Mouse (Mus musculus) heart, embryonic 15.5 days (tissue): ENCODE measurements at regions not wholly inside any gene's neighbourhood (a gene's known extent, or its start where the extent isn't known, plus 50 kb on each side); places are given as distances from the start of the nearest gene placed in this dataset.

ENCODE experiments used
- ATAC-seq: fragments of 200-750 bp; cut with Nextera tagmentation; replicated peaks from 2 replicates; pipeline ENCODE4 v1.8.0; 2017; ENCODE audit warnings: low read depth, moderate TSS enrichment; ENCODE audit not compliant: insufficient number of reproducible peaks, insufficient read depth, low FRiP score
- H3K27ac ChIP-seq: fragments of 300-500 bp; sonication (generic); 2 replicates; pipeline ENCODE4 v1.5.1; 2015; ENCODE audit warnings: mild to moderate bottlenecking, inconsistent platforms
- H3K27me3 ChIP-seq: fragments of 300-500 bp; sonication (generic); 2 replicates; pipeline ENCODE4 v1.6.1; 2015; ENCODE audit warnings: inconsistent platforms
- H3K36me3 ChIP-seq: fragments of 300-500 bp; sonication (generic); 2 replicates; pipeline ENCODE4 v1.6.1; 2015; ENCODE audit warnings: mild to moderate bottlenecking, inconsistent platforms
- H3K4me1 ChIP-seq: fragments of 300-500 bp; sonication (generic); replicated peaks from 2 replicates; pipeline ENCODE4 v1.6.1; 2015; ENCODE audit warnings: inconsistent platforms
- H3K4me2 ChIP-seq: fragments of 300-500 bp; sonication (generic); 2 replicates; pipeline ENCODE4 v1.6.1; 2015; ENCODE audit warnings: inconsistent platforms, mild to moderate bottlenecking, moderate library complexity
- H3K4me3 ChIP-seq: fragments of 300-500 bp; sonication (generic); 2 replicates; pipeline ENCODE4 v1.5.1; 2015; ENCODE audit warnings: mild to moderate bottlenecking, inconsistent platforms
- H3K9ac ChIP-seq: fragments of 300-500 bp; sonication (generic); 2 replicates; pipeline ENCODE4 v1.6.1; 2015; ENCODE audit warnings: mild to moderate bottlenecking, inconsistent platforms
- H3K9me3 ChIP-seq: fragments of 300-500 bp; sonication (generic); replicated peaks from 2 replicates; pipeline ENCODE4 v1.6.1; 2016; ENCODE audit warnings: inconsistent platforms
- WGBS: fragments of 180-500 bp; shearing (Covaris S2); methylation state at CpG from one replicate; pipeline ENCODE4 v1.1.7; 2015; ENCODE audit warnings: mixed read lengths; 5-methylcytosine and 5-hydroxymethylcytosine counted together

- no peak overlapping the region for H3K4me3 ChIP-seq
- H3K4me1 ChIP-seq: no peaks in the 10 kb centered on the region
- no peaks in the 10 kb centered on the region for H3K9me3 ChIP-seq
- 66% methylated on average over 10 of the region's 10 CpGs for WGBS
- no peak overlapping the region for H3K9ac ChIP-seq
- H3K27me3 ChIP-seq: no peaks in the 10 kb centered on the region
- no peaks in the 10 kb centered on the region for H3K36me3 ChIP-seq
- ATAC-seq: no peak
- no peak overlapping the region for H3K27ac ChIP-seq
- no peak overlapping the region for H3K4me2 ChIP-seq
Measured at GRCm38 (mm10) chr11:111929366-111929765, 852.7 kb upstream of the Sox9 start.

GRCm38 (mm10) chr11:111932052-111932451 is 850.0 kb upstream of the Sox9 start:
- no peak overlapping the region for H3K4me2 ChIP-seq
- H3K36me3 ChIP-seq: no peaks in the 10 kb centered on the region
- H3K4me1 ChIP-seq: no peaks in the 10 kb centered on the region
- no peak for ATAC-seq
- no peaks in the 10 kb centered on the region for H3K27me3 ChIP-seq
- H3K4me3 ChIP-seq: no peak overlapping the region
- no peak overlapping the region for H3K27ac ChIP-seq
- H3K9me3 ChIP-seq: no peaks in the 10 kb centered on the region
- H3K9ac ChIP-seq: no peak overlapping the region
- 64% methylated on average over 1 of the region's 1 CpGs for WGBS

GRCm38 (mm10) chr11:111944282-111944681 is 837.7 kb upstream of the Sox9 start:
- Histone ChIP-seq H3K36me3 (no peaks in the 10 kb centered on the region), H3K4me1 (no peaks in the 10 kb centered on the region), H3K27me3 (no peaks in the 10 kb centered on the region), H3K27ac (no peak overlapping the region), H3K9ac (no peak overlapping the region), H3K4me2 (no peak overlapping the region), H3K4me3 (no peak overlapping the region), H3K9me3 (no peaks in the 10 kb centered on the region)
- WGBS: 69% methylated on average over 8 of the region's 8 CpGs
- ATAC-seq: no peak

- H3K4me3 ChIP-seq: no peak overlapping the region
- no peak overlapping the region for H3K4me2 ChIP-seq
- no peaks in the 10 kb centered on the region for H3K27me3 ChIP-seq
- H3K9me3 ChIP-seq: no peaks in the 10 kb centered on the region
- ATAC-seq: no peak
- no peaks in the 10 kb centered on the region for H3K36me3 ChIP-seq
- H3K9ac ChIP-seq: no peak overlapping the region
- no peaks in the 10 kb centered on the region for H3K4me1 ChIP-seq
- no peak overlapping the region for H3K27ac ChIP-seq
Measured at GRCm38 (mm10) chr11:111945806-111946205, 836.2 kb upstream of the Sox9 start.

- H3K4me2 ChIP-seq: no peak overlapping the region
- no peaks in the 10 kb centered on the region for H3K4me1 ChIP-seq
- no peak overlapping the region for H3K9ac ChIP-seq
- H3K4me3 ChIP-seq: no peak overlapping the region
- no peak overlapping the region for H3K27ac ChIP-seq
- no peaks in the 10 kb centered on the region for H3K36me3 ChIP-seq
- no peak for ATAC-seq
- no peaks in the 10 kb centered on the region for H3K27me3 ChIP-seq
- WGBS: 85% methylated on average over 6 of the region's 6 CpGs
- H3K9me3 ChIP-seq: no peaks in the 10 kb centered on the region
Measured at GRCm38 (mm10) chr11:111947671-111948070, 834.4 kb upstream of the Sox9 start.

- Histone ChIP-seq H3K9me3 (no peaks in the 10 kb centered on the region), H3K4me1 (no peaks in the 10 kb centered on the region), H3K9ac (no peak overlapping the region), H3K4me3 (no peak overlapping the region), H3K4me2 (no peak overlapping the region), H3K36me3 (no peaks in the 10 kb centered on the region), H3K27ac (no peak overlapping the region), H3K27me3 (no peaks in the 10 kb centered on the region)
- no peak for ATAC-seq
- 77% methylated on average over 5 of the region's 5 CpGs for WGBS
Measured at GRCm38 (mm10) chr11:111953421-111953820, 828.6 kb upstream of the Sox9 start.

- no peak for ATAC-seq
- H3K4me3 ChIP-seq: no peak overlapping the region
- H3K27ac ChIP-seq: no peak overlapping the region
- no peaks in the 10 kb centered on the region for H3K4me1 ChIP-seq
- H3K36me3 ChIP-seq: no peaks in the 10 kb centered on the region
- WGBS: 56% methylated on average over 5 of the region's 5 CpGs
- no peaks in the 10 kb centered on the region for H3K9me3 ChIP-seq
- H3K9ac ChIP-seq: no peak overlapping the region
- no peaks in the 10 kb centered on the region for H3K27me3 ChIP-seq
- H3K4me2 ChIP-seq: no peak overlapping the region
Measured at GRCm38 (mm10) chr11:111957721-111958287, 824.2 kb upstream of the Sox9 start.

GRCm38 (mm10) chr11:111961047-111961837 is 820.8 kb upstream of the Sox9 start:
- Histone ChIP-seq H3K9ac (no peak overlapping the region), H3K36me3 (no peaks in the 10 kb centered on the region), H3K4me3 (no peak overlapping the region), H3K4me1 (no peaks in the 10 kb centered on the region), H3K27ac (no peak overlapping the region), H3K4me2 (no peak overlapping the region), H3K27me3 (no peaks in the 10 kb centered on the region), H3K9me3 (no peaks in the 10 kb centered on the region)
- no peak for ATAC-seq
- 64% methylated on average over 10 of the region's 10 CpGs for WGBS

GRCm38 (mm10) chr11:111961846-111962245 is 820.2 kb upstream of the Sox9 start:
- Histone ChIP-seq H3K27me3 (no peaks in the 10 kb centered on the region), H3K9ac (no peak overlapping the region), H3K9me3 (no peaks in the 10 kb centered on the region), H3K36me3 (no peaks in the 10 kb centered on the region), H3K27ac (no peak overlapping the region), H3K4me3 (no peak overlapping the region), H3K4me1 (no peaks in the 10 kb centered on the region), H3K4me2 (no peak overlapping the region)
- no peak for ATAC-seq
- WGBS: 56% methylated on average over 2 of the region's 2 CpGs

GRCm38 (mm10) chr11:111964066-111964465 is 818.0 kb upstream of the Sox9 start:
- Histone ChIP-seq H3K4me1 (no peaks in the 10 kb centered on the region), H3K9ac (no peak overlapping the region), H3K9me3 (no peaks in the 10 kb centered on the region), H3K4me2 (no peak overlapping the region), H3K27ac (no peak overlapping the region), H3K36me3 (no peaks in the 10 kb centered on the region), H3K4me3 (no peak overlapping the region), H3K27me3 (no peaks in the 10 kb centered on the region)
- no peak for ATAC-seq
- 78% methylated on average over 6 of the region's 6 CpGs for WGBS

GRCm38 (mm10) chr11:111966401-111966800 is 815.6 kb upstream of the Sox9 start:
- Histone ChIP-seq H3K4me3 (no peak overlapping the region), H3K9me3 (no peaks in the 10 kb centered on the region), H3K36me3 (no peaks in the 10 kb centered on the region), H3K9ac (no peak overlapping the region), H3K4me2 (no peak overlapping the region), H3K27me3 (no peaks in the 10 kb centered on the region), H3K4me1 (no peaks in the 10 kb centered on the region), H3K27ac (no peak overlapping the region)
- 87% methylated on average over 3 of the region's 3 CpGs for WGBS
- no peak for ATAC-seq

GRCm38 (mm10) chr11:111971001-111971400 is 811.0 kb upstream of the Sox9 start:
- no peak overlapping the region for H3K27ac ChIP-seq
- no peak overlapping the region for H3K4me3 ChIP-seq
- no peaks in the 10 kb centered on the region for H3K36me3 ChIP-seq
- no peaks in the 10 kb centered on the region for H3K9me3 ChIP-seq
- no peaks in the 10 kb centered on the region for H3K27me3 ChIP-seq
- ATAC-seq: no peak
- WGBS: 67% methylated on average over 4 of the region's 4 CpGs
- H3K4me1 ChIP-seq: no peaks in the 10 kb centered on the region
- no peak overlapping the region for H3K4me2 ChIP-seq
- H3K9ac ChIP-seq: no peak overlapping the region
